Mouse (Mus musculus) CH12.LX (cell line): ENCODE measurements around the gene Qrfp.

Experiments used
- MAFK ChIP-seq: IDR thresholded peaks from 2 replicates; pipeline ENCODE4 v1.6.1; 2011; ENCODE audit warnings: low read length, improper control_type of control experiment; ENCODE audit not compliant: insufficient replicate concordance
- SIN3A ChIP-seq: IDR thresholded peaks from 2 replicates; pipeline ENCODE4 v1.6.1; 2012; ENCODE audit warnings: low read length, improper control_type of control experiment, inconsistent platforms

DNA sequence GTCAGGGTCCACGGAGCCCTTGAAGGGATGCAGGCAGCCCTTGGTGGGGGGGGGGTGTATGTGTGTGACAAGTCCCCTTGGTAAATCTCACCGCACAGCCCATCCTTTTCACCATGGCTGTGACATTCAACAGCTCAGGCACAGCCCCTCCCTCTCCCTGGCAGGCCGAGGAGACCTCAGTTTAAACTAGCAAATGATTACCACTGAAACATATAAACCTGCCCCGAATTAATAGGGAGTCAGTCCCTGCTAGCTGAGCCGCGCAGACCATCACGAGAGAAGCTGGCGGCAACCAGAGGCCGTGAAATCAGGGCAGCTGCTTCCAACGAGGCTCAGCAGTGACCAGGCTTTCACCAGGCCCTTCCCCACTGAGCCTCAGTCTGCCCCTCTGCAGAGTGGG is 25.7 kb upstream of the Qrfp start:
- TF ChIP-seq MAFK: no peak
- TF ChIP-seq SIN3A: no peak
